Mouse (Mus musculus) G1E (cell line): Measurements from ENCODE around the gene Xkr8.

Experiments
- CTCF ChIP-seq: IDR thresholded peaks from 2 replicates; pipeline ENCODE4 v1.5.1; 2012; ENCODE audit warnings: low read depth, low read length, inconsistent platforms, mixed read lengths
- GATA1 ChIP-seq: IDR thresholded peaks from 2 replicates; pipeline ENCODE4 v1.6.1; 2012; ENCODE audit warnings: borderline replicate concordance, low read length, inconsistent platforms, mixed read lengths
- GATA2 ChIP-seq: IDR thresholded peaks from 2 replicates; pipeline ENCODE4 v1.6.1; 2012; ENCODE audit warnings: low read depth, low read length, inconsistent platforms, borderline replicate concordance
- POLR2AphosphoS5 ChIP-seq: IDR thresholded peaks from 2 replicates; pipeline ENCODE4 v1.6.1; 2012; ENCODE audit warnings: low read depth, low read length, inconsistent platforms; ENCODE audit not compliant: insufficient replicate concordance
- TAL1 ChIP-seq: conservative IDR thresholded peaks from 2 replicates; pipeline ENCODE4 v1.6.1; 2012; ENCODE audit warnings: low read depth, low read length, inconsistent platforms, mixed read lengths

DNA sequence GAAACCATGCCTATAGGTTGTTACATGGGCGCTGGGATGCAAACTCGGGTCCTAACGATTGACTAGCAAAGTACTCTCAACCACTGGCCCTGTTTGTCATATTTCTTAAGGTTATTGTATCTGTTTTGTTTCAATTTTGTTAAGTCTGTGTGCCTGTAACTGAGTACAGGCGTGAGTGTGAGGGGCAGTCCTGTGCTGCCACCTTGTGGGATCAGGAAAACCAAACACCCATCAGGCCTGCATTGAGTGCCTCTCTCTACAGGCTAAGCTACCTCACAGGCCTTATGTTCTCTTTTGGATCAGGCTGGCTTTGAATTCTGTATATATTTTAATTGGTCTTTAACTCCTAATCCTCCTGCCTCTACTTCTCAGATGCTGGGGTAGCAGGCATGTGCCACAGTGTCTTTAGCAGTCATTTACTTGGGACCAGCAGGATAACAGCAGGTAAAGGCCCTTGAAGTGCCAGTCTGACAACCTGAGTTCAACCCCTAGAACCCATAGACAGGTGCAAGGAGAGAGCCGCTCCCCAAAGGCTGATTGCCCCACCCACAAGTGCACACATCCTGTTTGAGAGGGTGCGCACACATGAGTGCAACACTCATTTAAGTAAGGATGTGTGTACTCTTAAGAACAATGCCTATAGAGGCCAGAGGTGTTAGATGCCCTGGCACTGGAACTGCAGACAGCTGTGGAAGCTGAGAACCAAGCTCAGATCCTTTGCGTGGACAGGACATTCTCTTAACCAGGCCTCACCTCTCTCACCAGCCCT is 55.4 kb downstream of the Xkr8 start:
- TF ChIP-seq CTCF (peak; percentile 40), POLR2AphosphoS5 (no peak), TAL1 (no peak), GATA1 (no peak), GATA2 (no peak)
